Mouse (Mus musculus): Measurements from ENCODE around the gene Csad.

The Csad gene

GRCm38 (mm10) chr15:102204674-102205505 is at the start of gene Csad:
Csad (minus strand) TSS chr15:102204724.
- DNase-seq (ENCODE audit: low spot score) = no peak

DNA sequence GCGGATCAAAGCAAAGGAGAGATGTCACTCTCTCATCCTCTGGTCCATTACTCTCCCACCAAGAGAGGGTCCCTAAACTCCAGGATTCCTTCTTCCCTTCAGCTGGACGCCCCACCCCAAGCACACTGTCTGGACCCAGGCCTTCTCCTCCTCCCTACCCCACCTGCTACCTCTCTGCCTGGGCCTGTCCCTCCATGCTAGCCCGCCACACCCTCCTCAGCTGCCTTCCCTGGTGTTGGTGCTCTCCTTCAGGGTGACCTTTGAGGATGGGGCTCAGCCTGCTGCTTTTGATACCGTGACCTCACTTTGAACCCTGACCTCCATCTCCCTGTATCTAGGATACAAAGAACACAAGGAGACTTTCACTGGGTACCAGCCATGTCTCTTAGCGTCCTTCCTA is 46.0 kb upstream of the Csad start:
- DNase-seq (ENCODE audit: low spot score) = no peak

DNA sequence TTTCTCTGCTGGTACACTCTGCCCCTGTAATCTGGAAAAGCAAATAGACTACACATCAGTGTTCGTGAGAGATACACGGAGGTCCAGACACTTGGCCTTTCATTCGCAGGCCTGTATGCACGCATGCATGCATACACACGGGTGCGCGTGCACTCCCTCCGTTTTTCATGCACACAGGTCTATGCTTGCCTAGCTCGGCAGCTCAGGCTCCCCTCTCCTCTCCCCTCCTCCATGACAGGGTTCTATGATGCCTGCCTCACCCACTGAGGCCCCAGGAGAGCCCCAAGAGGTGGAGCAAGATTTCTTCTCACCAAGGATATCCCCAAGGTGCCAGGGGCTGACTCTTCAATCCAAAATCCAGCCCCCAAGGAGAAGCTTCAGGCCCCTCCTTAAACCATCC is 45.4 kb upstream of the Csad start:
- no peak for DNase-seq (ENCODE audit: low spot score)

GRCm38 (mm10) chr15:102249251-102249691 is 44.7 kb upstream of the Csad start:
- DNase-seq (ENCODE audit: low spot score) = peak; percentile 60

DNA sequence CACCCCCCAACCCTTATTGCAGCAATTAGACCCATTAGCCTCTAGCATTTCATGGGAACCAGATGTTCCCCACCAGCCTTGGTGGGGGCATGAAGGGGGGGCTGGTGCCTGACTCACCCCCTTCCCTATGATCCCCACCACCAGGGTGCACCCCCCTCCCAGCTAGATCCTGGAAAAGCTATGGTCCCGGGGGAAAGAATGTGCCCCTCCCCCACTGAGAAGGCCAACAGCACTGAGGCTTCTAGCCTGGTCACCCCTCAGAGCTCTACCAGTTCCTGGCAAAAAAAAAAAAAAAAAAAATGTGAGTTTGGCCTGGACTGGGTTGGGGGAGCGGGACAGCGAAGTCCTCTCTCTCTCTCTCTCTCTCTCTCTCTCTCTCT is 44.3 kb upstream of the Csad start:
- DNase-seq (ENCODE audit: low spot score) = peak; percentile 58

DNA sequence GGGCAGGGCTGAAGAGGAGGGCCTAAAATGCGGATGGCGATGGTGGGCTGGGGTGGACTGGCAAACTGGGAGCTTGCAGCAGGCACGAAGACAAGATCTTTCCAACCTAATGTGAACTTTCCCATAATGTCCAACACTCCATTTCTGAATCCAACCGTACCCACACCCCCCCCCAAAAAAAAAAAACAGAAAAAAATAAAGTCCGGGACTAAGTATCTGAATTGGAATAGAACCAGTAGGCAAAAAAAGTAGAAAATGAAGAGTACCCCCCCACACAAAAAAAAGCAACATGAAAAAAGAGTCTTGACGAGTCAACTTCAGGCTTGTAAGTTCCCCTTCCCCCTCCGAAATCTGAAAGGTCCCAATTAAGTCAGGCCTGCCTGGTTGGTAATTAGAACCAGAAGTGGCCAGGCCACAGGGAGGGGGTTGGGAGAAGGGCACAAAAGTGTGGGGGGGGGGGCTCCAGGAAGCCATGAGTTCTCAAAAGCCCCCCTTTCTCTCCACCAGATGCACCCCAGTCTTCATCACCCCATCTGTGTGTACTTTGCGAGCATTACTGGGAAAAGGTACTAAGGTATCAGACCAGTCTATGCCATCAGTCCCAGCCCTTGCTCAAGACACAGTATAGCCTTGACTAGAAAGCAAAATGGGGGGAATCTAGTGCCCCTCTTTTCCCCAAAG is 43.7 kb upstream of the Csad start:
- DNase-seq (ENCODE audit: low spot score) = peak; percentile 76

DNA sequence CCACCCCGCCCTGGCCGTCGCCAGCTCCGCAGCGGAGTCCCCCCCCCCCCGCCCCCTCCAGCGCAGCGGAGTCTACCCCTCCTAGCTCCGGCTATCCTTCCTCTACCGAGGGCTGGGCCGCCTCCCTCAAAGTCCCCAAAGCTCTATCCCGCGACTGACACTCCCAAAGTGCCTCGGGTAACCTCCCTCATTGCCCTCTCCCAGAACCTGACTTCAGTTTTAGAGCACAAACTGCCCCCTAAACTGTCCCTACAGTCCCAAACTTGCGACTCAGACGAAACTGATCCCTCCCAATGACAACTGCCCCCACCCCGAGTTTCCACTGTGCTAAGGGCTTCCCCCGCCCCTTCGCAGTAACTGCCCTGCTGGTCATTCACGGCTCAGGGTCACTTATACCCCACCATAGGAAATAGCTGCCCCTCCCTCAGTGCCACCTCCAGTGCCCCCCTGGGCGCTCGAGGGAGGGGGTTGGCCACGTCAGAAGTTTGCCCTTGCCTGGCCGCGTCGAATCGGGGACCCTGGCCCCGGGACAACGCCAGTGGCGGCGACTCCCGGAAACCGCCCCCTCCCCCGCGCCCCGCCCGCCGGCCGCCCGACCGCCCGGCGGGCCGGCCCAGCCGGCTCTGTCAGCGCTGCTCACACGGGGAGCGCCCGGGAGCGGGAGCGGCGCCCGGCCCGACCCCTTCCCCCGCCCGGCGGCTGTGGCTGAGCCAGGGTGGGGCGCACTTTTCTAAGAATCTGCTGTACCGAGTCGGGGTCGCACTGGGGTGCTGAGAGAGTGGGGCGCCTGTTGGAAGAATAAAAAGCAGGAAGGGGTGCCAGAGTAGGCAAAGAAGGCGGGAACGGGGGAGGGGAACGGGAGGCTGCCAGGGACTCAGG is 43.0 kb upstream of the Csad start:
- DNase-seq (ENCODE audit: low spot score) = peak; percentile 70

DNA sequence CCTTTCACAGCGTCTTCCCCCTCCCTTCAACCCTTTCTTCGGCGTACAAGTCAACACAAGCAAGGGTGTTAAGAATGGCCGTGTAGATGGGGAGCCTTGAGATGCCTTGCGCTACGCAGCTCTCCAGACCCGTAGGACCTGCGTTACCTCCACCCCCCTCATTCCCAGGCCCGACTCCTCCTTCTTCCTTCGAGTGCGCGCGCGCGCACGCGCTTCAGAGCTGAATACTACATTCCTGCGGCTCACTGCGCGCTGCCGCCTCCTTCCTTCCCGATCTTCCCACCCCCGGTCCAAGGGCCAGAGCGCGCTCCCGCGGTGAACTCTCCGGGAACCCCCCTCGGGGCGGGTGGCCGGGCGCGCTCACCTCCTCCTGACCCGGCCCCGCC is 42.3 kb upstream of the Csad start:
- peak; percentile 97 for DNase-seq (ENCODE audit: low spot score)

- peak; percentile 82 for DNase-seq (ENCODE audit: low spot score)
Measured at GRCm38 (mm10) chr15:102245891-102246741, 41.6 kb upstream of the Csad start.

- no peak for DNase-seq (ENCODE audit: low spot score)
Measured at GRCm38 (mm10) chr15:102245461-102245881, 40.9 kb upstream of the Csad start.

- no peak for DNase-seq (ENCODE audit: low spot score)
Measured at GRCm38 (mm10) chr15:102244306-102245191, 40.0 kb upstream of the Csad start.

GRCm38 (mm10) chr15:102243229-102244190 is 39.0 kb upstream of the Csad start:
- DNase-seq (ENCODE audit: low spot score) = peak; percentile 43

DNA sequence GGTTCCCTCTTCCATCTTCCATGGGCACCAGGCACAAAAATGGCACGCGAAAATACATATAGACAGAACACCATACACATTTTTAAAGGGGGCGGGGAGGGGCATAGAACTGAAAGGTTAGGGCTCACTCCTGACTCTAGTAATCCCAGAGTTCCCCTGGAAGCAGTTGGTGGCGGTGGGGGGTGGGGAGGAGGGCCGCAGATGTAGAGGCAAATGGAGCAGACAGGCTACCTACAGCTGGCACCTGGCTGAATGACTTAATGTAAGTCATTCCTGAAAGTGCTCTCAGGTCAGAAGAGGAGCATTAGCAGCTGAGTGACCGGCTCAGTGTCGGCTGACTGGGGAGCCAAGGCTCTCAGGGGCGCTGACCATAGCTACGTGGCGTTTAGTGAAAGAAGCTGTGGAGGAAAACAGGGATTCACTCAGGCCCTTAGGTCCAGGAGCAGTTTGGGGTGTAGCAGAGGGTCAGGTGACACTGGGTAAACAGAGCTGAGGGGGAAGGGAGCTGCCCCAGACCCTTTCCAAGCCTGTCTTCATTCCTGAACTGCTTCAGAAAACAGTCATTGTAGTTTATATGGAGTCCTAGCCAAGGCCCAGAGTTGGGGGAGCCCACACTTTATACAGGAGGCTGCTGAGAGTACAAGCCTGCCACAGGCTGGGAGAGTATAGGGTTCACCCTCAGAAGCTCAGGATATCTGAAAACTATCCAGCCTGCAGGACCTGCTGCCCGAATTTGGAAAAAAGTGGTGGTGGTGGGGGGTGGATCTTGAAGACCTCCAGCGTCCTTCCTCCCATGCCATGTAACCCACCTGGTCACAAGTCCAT is 38.1 kb upstream of the Csad start:
- DNase-seq (ENCODE audit: low spot score) = no peak

GRCm38 (mm10) chr15:102240607-102241006 is 36.1 kb upstream of the Csad start:
- no peak for DNase-seq (ENCODE audit: low spot score)

- DNase-seq (ENCODE audit: low spot score) = no peak
Measured at GRCm38 (mm10) chr15:102239851-102240250, 35.3 kb upstream of the Csad start.

DNA sequence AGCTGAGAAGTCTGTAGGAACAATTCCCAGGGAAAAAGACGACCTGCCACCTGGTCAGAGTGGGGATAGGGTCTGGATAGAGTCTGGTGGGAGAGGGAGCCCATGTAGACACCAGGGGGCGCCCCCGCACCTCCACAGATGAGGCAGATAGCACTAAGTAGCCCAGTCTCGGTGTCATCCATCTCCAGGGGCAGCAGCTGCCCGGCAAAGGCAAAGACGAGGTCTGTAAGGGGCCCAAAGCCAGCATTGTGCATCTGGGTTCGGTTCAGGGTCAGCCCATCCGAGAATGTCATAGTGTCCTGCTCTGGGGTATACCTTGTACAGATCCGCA is 34.7 kb upstream of the Csad start:
- peak; percentile 88 for DNase-seq (ENCODE audit: low spot score)

- no peak for DNase-seq (ENCODE audit: low spot score)
Measured at GRCm38 (mm10) chr15:102238543-102239259, 34.2 kb upstream of the Csad start.

All from embryo, embryonic 10 days (tissue).